Mouse (Mus musculus) E14TG2a.4 (cell line): ENCODE measurements around the gene Esm1.

Experiments used
- CTCF ChIP-seq: conservative IDR thresholded peaks from 2 replicates; pipeline ENCODE4 v1.5.1; 2014; ENCODE audit warnings: low read length
- POU5F1 ChIP-seq: IDR thresholded peaks from 2 replicates; pipeline ENCODE4 v1.6.1; 2014; ENCODE audit warnings: low read length, borderline replicate concordance

- no peak for TF ChIP-seq CTCF
- no peak for TF ChIP-seq POU5F1
These were observed 17.6 kb downstream of the Esm1 start for GRCm38 (mm10) chr13:113227076-113227475.
